Mouse (Mus musculus): ENCODE data around the gene Coro7. TPM values are rescaled to one million over a fixed set of nuclear protein-coding genes. Genes with fewer than 3 reads are reported as not detected.

The Coro7 gene
- polyA plus RNA-seq, 1 experiment from 2014 or later, result 24.0 TPM

GRCm38 (mm10) chr16:4633661-4634060, 45.9 kb downstream of the Coro7 start:
- Histone ChIP-seq H3K9me3 (ENCODE audit: low read length) (no peaks in the 10 kb centered on the region), H3K4me1 (ENCODE audit: insufficient read depth, low read length) (no peaks in the 10 kb centered on the region), H3K9ac (replicated peaks; ENCODE audit: low read length) (no peak overlapping the region), H3K36me3 (ENCODE audit: insufficient read depth, low read length) (0 out of 2 replicates have a peak, but pooled peaks cover 7% of the 10 kb centered on the region), H3K4me3 (ENCODE audit: low read length) (no peak overlapping the region), H3K27me3 (ENCODE audit: insufficient read depth, low read length) (no peaks in the 10 kb centered on the region), H3K27ac (ENCODE audit: low read length) (no peak overlapping the region), H3K4me2 (replicated peaks; ENCODE audit: low read depth, low read length) (no peak overlapping the region)
- 89% methylated on average over 3 of the region's 3 CpGs for WGBS
- no peak for ATAC-seq (ENCODE audit: low FRiP score, low TSS enrichment)

DNA sequence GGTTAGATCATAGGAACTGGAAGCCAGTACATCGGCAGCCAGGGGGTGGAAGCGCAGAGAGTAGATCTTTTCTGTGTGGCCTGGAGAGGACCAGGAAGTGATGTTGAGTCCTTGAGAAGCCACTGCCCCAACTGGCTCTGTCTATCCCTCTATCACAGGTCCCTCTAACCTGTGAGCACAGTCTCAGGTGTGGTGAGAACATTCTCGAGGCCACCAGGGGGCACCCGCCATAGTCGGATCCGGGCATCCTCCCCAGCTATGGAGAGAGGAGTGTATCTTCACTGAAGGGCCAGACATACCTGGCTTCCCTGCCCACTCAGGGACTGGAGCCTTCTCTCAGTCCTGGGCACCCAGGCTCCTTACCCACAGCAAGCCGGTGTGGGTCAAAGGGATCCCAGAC, 47.5 kb downstream of the Coro7 start:
- H3K4me1 ChIP-seq (ENCODE audit: insufficient read depth, low read length), result no peaks in the 10 kb centered on the region; the same call in none of the 2 replicates
- no peaks in the 10 kb centered on the region for H3K27me3 ChIP-seq (ENCODE audit: insufficient read depth, low read length)
- H3K9me3 ChIP-seq (ENCODE audit: low read length), result no peaks in the 10 kb centered on the region
- no peak overlapping the region for H3K9ac ChIP-seq (replicated peaks; ENCODE audit: low read length)
- ATAC-seq (ENCODE audit: low FRiP score, low TSS enrichment), result peak; percentile 42
- H3K4me2 ChIP-seq (replicated peaks; ENCODE audit: low read depth, low read length), result no peak overlapping the region
- H3K27ac ChIP-seq (ENCODE audit: low read length), result no peak overlapping the region
- 44% methylated on average over 7 of the region's 7 CpGs for WGBS
- 0 out of 2 replicates have a peak, but pooled peaks cover 7% of the 10 kb centered on the region for H3K36me3 ChIP-seq (ENCODE audit: insufficient read depth, low read length)
- no peak overlapping the region for H3K4me3 ChIP-seq (ENCODE audit: low read length)

DNA sequence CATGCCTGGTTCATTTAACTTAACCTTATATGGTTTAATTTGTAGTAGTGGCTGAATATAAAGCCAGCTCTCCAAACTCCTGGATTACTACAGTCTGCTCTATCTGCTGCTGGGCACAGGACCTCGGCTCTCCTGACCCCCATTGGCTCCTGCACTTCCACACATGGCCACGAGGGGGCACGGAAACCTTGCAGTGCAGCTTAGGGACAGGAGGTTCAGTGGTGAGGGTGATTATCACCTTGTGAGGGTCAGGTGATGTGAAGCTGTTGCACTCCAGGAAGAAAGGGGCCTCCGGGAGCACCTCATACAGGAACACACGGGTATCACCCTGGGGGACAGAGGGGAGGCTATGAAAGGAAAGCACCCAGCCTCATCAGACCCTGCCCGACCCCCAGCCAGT, 49.6 kb downstream of the Coro7 start:
- no peaks in the 10 kb centered on the region for H3K9me3 ChIP-seq (ENCODE audit: low read length)
- H3K27me3 ChIP-seq (ENCODE audit: insufficient read depth, low read length), result no peaks in the 10 kb centered on the region
- H3K27ac ChIP-seq (ENCODE audit: low read length), result no peak overlapping the region
- WGBS, result 23% methylated on average over 6 of the region's 6 CpGs
- H3K36me3 ChIP-seq (ENCODE audit: insufficient read depth, low read length), result 0 out of 2 replicates have a peak, but pooled peaks cover 7% of the 10 kb centered on the region
- H3K4me1 ChIP-seq (ENCODE audit: insufficient read depth, low read length), result no peaks in the 10 kb centered on the region; the same call in none of the 2 replicates
- H3K9ac ChIP-seq (replicated peaks; ENCODE audit: low read length), result no peak overlapping the region
- peak; percentile 20; the same call in 1 of the 2 replicates for ATAC-seq (ENCODE audit: low FRiP score, low TSS enrichment)
- H3K4me2 ChIP-seq (replicated peaks; ENCODE audit: low read depth, low read length), result no peak overlapping the region
- no peak overlapping the region for H3K4me3 ChIP-seq (ENCODE audit: low read length)

- Histone ChIP-seq H3K4me3 (ENCODE audit: low read length) (no peak overlapping the region), H3K27ac (ENCODE audit: low read length) (no peak overlapping the region), H3K4me1 (ENCODE audit: insufficient read depth, low read length) (peaks cover 1% of the 10 kb centered on the region), H3K27me3 (ENCODE audit: insufficient read depth, low read length) (no peaks in the 10 kb centered on the region), H3K4me2 (replicated peaks; ENCODE audit: low read depth, low read length) (no peak overlapping the region), H3K9ac (replicated peaks; ENCODE audit: low read length) (no peak overlapping the region), H3K9me3 (ENCODE audit: low read length) (no peaks in the 10 kb centered on the region), H3K36me3 (ENCODE audit: insufficient read depth, low read length) (0 out of 2 replicates have a peak, but pooled peaks cover 4% of the 10 kb centered on the region)
- 88% methylated on average over 9 of the region's 9 CpGs for WGBS
- ATAC-seq (ENCODE audit: low FRiP score, low TSS enrichment), result no peak
Measured at GRCm38 (mm10) chr16:4628898-4629419, 50.6 kb downstream of the Coro7 start.

DNA sequence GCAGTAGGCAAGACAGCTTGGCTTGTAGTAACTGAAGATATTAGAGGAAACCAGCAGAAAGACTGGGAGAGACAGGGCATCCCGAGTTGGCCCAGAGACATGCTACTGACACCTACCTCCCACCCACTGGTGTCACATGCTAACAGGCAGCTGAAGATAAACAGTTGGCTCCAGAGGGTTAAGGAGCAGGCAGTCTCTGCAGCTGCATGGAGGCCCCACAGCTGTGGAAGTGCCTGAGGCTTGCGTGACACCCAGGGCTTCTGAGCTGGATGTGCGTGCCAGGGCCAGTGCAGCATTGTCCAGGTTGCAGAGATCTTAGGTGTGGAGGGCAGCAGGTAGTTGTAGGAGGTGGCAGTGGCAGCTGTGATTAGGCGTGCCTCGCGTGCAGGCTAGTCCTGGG, 52.5 kb downstream of the Coro7 start:
- Histone ChIP-seq H3K36me3 (ENCODE audit: insufficient read depth, low read length) (0 out of 2 replicates have a peak, but pooled peaks cover 3% of the 10 kb centered on the region), H3K4me1 (ENCODE audit: insufficient read depth, low read length) (peaks cover 14% of the 10 kb centered on the region), H3K27ac (ENCODE audit: low read length) (peak overlapping the region; percentile 9), H3K4me2 (replicated peaks; ENCODE audit: low read depth, low read length) (no peak overlapping the region), H3K27me3 (ENCODE audit: insufficient read depth, low read length) (no peaks in the 10 kb centered on the region), H3K9me3 (ENCODE audit: low read length) (no peaks in the 10 kb centered on the region), H3K9ac (replicated peaks; ENCODE audit: low read length) (no peak overlapping the region), H3K4me3 (ENCODE audit: low read length) (no peak overlapping the region)
- no peak for ATAC-seq (ENCODE audit: low FRiP score, low TSS enrichment)
- 59% methylated on average over 6 of the region's 6 CpGs for WGBS

DNA sequence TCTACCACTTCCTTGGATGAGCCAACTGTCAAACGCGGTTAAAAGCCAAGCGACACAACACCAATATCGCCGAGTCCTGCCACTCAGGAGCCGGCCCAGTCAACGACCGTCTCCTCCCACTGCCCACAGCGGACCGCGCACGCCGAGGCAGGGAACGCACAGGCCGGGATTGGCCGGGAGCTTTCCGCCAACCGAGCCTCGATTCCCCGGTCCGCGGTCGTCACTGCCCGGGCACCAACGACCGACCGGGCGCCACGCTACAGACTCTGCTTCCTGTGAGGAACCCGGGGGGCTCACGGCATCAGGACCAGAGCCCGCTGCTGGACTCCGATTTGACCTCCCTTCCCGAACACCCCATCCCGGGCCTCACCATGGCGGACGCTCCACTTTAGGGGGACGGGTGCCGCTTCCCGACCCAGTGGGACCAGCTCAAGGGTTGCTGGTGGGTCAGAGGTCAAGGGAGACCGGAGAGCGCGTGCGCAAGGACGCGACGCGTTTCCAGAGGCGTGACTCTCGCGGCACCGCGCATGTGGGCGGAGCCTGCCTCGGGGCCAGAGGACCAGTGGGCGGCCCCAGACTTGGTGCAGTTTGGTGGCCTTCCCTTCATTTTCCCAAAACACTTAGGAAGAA, 55.0 kb downstream of the Coro7 start, which contains the start of gene Pam16:
Gene Pam16 (minus strand): TSS at position 508 of the 630 bp plus-strand sequence.
- under 1% methylated on average over 56 of the region's 56 CpGs for WGBS
- no peaks in the 10 kb centered on the region for H3K36me3 ChIP-seq (ENCODE audit: insufficient read depth, low read length)
- H3K9ac ChIP-seq (replicated peaks; ENCODE audit: low read length), result peak within 1 kb of the TSS; percentile 84
- peak within 1 kb of the TSS; percentile 63 for H3K4me2 ChIP-seq (replicated peaks; ENCODE audit: low read depth, low read length)
- ATAC-seq (ENCODE audit: low FRiP score, low TSS enrichment), result peak; percentile 84
- H3K27ac ChIP-seq (ENCODE audit: low read length), result peak within 1 kb of the TSS; percentile 81
- peak within 1 kb of the TSS; percentile 69 for H3K4me3 ChIP-seq (ENCODE audit: low read length)
- no peaks in the 10 kb centered on the region for H3K9me3 ChIP-seq (ENCODE audit: low read length)
- no peaks in the 10 kb centered on the region for H3K27me3 ChIP-seq (ENCODE audit: insufficient read depth, low read length)
- peaks cover 14% of the 10 kb centered on the region for H3K4me1 ChIP-seq (ENCODE audit: insufficient read depth, low read length)

GRCm38 (mm10) chr16:4624074-4624473, 55.5 kb downstream of the Coro7 start:
- Histone ChIP-seq H3K27ac (ENCODE audit: low read length) (peak overlapping the region; percentile 81), H3K4me2 (replicated peaks; ENCODE audit: low read depth, low read length) (peak overlapping the region; percentile 63), H3K9ac (replicated peaks; ENCODE audit: low read length) (peak overlapping the region; percentile 84), H3K4me1 (ENCODE audit: insufficient read depth, low read length) (peaks cover 14% of the 10 kb centered on the region), H3K9me3 (ENCODE audit: low read length) (no peaks in the 10 kb centered on the region), H3K36me3 (ENCODE audit: insufficient read depth, low read length) (peaks cover under 1% of the 10 kb centered on the region; the same call in 1 of the 2 replicates), H3K27me3 (ENCODE audit: insufficient read depth, low read length) (no peaks in the 10 kb centered on the region), H3K4me3 (ENCODE audit: low read length) (peak overlapping the region; percentile 69)
- 15% methylated on average over 9 of the region's 9 CpGs for whole genome bisulfite sequencing
- ATAC-seq (ENCODE audit: low FRiP score, low TSS enrichment), result no peak

DNA sequence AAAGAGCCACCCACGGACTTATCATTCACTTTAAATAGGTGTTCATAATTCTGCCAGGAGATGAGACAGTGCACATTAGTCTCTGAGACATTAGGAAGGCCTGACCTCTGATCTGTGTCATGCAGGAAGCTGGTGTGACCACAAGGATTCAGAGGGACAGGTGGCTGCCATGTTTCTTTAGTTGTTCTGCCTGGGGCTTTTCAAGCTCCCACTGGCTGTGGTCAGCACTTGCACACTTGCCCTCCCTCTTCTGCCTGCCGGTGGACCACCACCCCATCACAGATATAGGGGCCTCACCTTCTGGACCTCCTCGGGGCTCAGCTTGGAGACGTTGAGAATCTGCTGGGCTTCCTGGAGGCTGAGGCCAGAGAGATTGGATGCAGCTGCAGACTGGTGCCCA, 62.7 kb downstream of the Coro7 start:
- Histone ChIP-seq H3K4me3 (ENCODE audit: low read length) (no peak overlapping the region), H3K9me3 (ENCODE audit: low read length) (no peaks in the 10 kb centered on the region), H3K4me2 (replicated peaks; ENCODE audit: low read depth, low read length) (no peak overlapping the region), H3K36me3 (ENCODE audit: insufficient read depth, low read length) (peaks cover 63% of the 10 kb centered on the region), H3K27me3 (ENCODE audit: insufficient read depth, low read length) (no peaks in the 10 kb centered on the region), H3K27ac (ENCODE audit: low read length) (no peak overlapping the region), H3K9ac (replicated peaks; ENCODE audit: low read length) (no peak overlapping the region), H3K4me1 (ENCODE audit: insufficient read depth, low read length) (0 out of 2 replicates have a peak, but pooled peaks cover 8% of the 10 kb centered on the region)
- no peak for ATAC-seq (ENCODE audit: low FRiP score, low TSS enrichment)
- WGBS, result 77% methylated on average over 4 of the region's 4 CpGs

GRCm38 (mm10) chr16:4615297-4615696, 64.3 kb downstream of the Coro7 start:
- no peak for ATAC-seq (ENCODE audit: low FRiP score, low TSS enrichment)
- no peak overlapping the region for H3K9ac ChIP-seq (replicated peaks; ENCODE audit: low read length)
- H3K27me3 ChIP-seq (ENCODE audit: insufficient read depth, low read length), result no peaks in the 10 kb centered on the region
- H3K36me3 ChIP-seq (ENCODE audit: insufficient read depth, low read length), result peaks cover 77% of the 10 kb centered on the region
- H3K9me3 ChIP-seq (ENCODE audit: low read length), result no peaks in the 10 kb centered on the region
- no peak overlapping the region for H3K4me2 ChIP-seq (replicated peaks; ENCODE audit: low read depth, low read length)
- 0 out of 2 replicates have a peak, but pooled peaks cover 8% of the 10 kb centered on the region for H3K4me1 ChIP-seq (ENCODE audit: insufficient read depth, low read length)
- H3K27ac ChIP-seq (ENCODE audit: low read length), result no peak overlapping the region
- no peak overlapping the region for H3K4me3 ChIP-seq (ENCODE audit: low read length)
- WGBS, result 90% methylated on average over 1 of the region's 1 CpGs

DNA sequence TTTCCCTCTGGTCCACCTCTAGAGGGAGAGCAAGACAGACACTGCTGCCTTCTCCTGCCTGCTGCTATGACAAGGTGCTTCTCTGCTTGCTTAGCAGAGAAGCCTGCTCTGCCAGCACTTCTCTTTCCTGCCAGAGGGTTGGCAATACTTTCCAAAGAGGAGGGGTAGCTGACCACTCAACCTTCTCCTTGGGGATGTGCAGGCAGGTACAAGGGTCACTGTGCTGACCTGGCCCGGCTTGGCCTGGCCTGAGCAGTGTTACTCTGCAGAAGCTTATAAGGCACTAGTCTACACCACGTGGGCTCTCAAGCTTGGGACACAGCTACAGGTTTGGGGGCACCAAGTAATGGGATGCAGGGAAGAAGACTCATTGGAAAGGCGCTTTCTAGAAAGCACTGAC, 64.9 kb downstream of the Coro7 start:
- no peak overlapping the region for H3K9ac ChIP-seq (replicated peaks; ENCODE audit: low read length)
- 0 out of 2 replicates have a peak, but pooled peaks have one; percentile 50 for ATAC-seq (ENCODE audit: low FRiP score, low TSS enrichment)
- peaks cover 83% of the 10 kb centered on the region for H3K36me3 ChIP-seq (ENCODE audit: insufficient read depth, low read length)
- no peaks in the 10 kb centered on the region for H3K9me3 ChIP-seq (ENCODE audit: low read length)
- 0 out of 2 replicates have a peak, but pooled peaks cover 8% of the 10 kb centered on the region for H3K4me1 ChIP-seq (ENCODE audit: insufficient read depth, low read length)
- no peaks in the 10 kb centered on the region for H3K27me3 ChIP-seq (ENCODE audit: insufficient read depth, low read length)
- no peak overlapping the region for H3K4me2 ChIP-seq (replicated peaks; ENCODE audit: low read depth, low read length)
- H3K4me3 ChIP-seq (ENCODE audit: low read length), result no peak overlapping the region
- peak overlapping the region; percentile 18; the same call in 1 of the 2 replicates for H3K27ac ChIP-seq (ENCODE audit: low read length)
- 88% methylated on average over 3 of the region's 3 CpGs for WGBS
